Mouse (Mus musculus): ENCODE measurements at regions not wholly inside any gene's neighbourhood (a gene's known extent, or its start where the extent isn't known, plus 50 kb on each side); places are given as distances from the start of the nearest gene placed in this dataset.

- no peak overlapping the region for H3K9ac ChIP-seq (replicated peaks)
- no peaks in the 10 kb centered on the region for H3K36me3 ChIP-seq (replicated peaks; ENCODE audit: insufficient read depth, low read length)
- H3K4me1 ChIP-seq (ENCODE audit: insufficient read depth), result no peaks in the 10 kb centered on the region
- no peak overlapping the region for H3K4me3 ChIP-seq (ENCODE audit: low read depth, low read length)
- DNase-seq, result no peak
- H3K27me3 ChIP-seq (ENCODE audit: insufficient read depth, low read length), result no peaks in the 10 kb centered on the region
- ATAC-seq, result no peak
- 69% methylated on average over 5 of the region's 5 CpGs for WGBS (ENCODE audit: insufficient replicate concordance)
- TF ChIP-seq EP300 (IDR thresholded peaks at IDR 0.05; ENCODE audit: low read depth), result no peak
- TF ChIP-seq CTCF (IDR thresholded peaks at IDR 0.05; ENCODE audit: low read depth), result no peak
- H3K27ac ChIP-seq (ENCODE audit: low read depth), result no peak overlapping the region
- H3K4me2 ChIP-seq (ENCODE audit: low read depth, low read length), result no peak overlapping the region
- no peaks in the 10 kb centered on the region for H3K9me3 ChIP-seq (ENCODE audit: low read length)
Measured at GRCm38 (mm10) chr14:89844888-89845287, 1373.7 kb upstream of the Pcdh20 start.

- no peak for DNase-seq
Measured at GRCm38 (mm10) chr14:89826731-89827130, 1355.5 kb upstream of the Pcdh20 start.

GRCm38 (mm10) chr14:89826001-89826400, 1354.8 kb upstream of the Pcdh20 start:
- H3K27ac ChIP-seq (ENCODE audit: low read depth), result no peak overlapping the region
- TF ChIP-seq EP300 (IDR thresholded peaks at IDR 0.05; ENCODE audit: low read depth) (no peak), CTCF (IDR thresholded peaks at IDR 0.05; ENCODE audit: low read depth) (no peak)
- no peak overlapping the region for H3K4me2 ChIP-seq (ENCODE audit: low read depth, low read length)
- ATAC-seq (no peak), DNase-seq (no peak)
- H3K9me3 ChIP-seq (ENCODE audit: low read length), result no peaks in the 10 kb centered on the region
- H3K36me3 ChIP-seq (replicated peaks; ENCODE audit: insufficient read depth, low read length), result no peaks in the 10 kb centered on the region
- 83% methylated on average over 7 of the region's 7 CpGs for WGBS (ENCODE audit: insufficient replicate concordance)
- no peaks in the 10 kb centered on the region for H3K27me3 ChIP-seq (ENCODE audit: insufficient read depth, low read length)
- no peak overlapping the region for H3K9ac ChIP-seq (replicated peaks)
- no peak overlapping the region for H3K4me3 ChIP-seq (ENCODE audit: low read depth, low read length)
- H3K4me1 ChIP-seq (ENCODE audit: insufficient read depth), result no peaks in the 10 kb centered on the region

More at GRCm38 (mm10) chr14:89826731-89827130, 1355.5 kb upstream of the Pcdh20 start:
- H3K4me1 ChIP-seq (ENCODE audit: insufficient read depth), result no peaks in the 10 kb centered on the region
- H3K9me3 ChIP-seq (ENCODE audit: low read length), result no peaks in the 10 kb centered on the region
- no peaks in the 10 kb centered on the region for H3K36me3 ChIP-seq (replicated peaks; ENCODE audit: insufficient read depth, low read length)
- no peak overlapping the region for H3K4me3 ChIP-seq (ENCODE audit: low read depth, low read length)
- no peak for ATAC-seq
- no peak overlapping the region for H3K27ac ChIP-seq (ENCODE audit: low read depth)
- TF ChIP-seq EP300 (IDR thresholded peaks at IDR 0.05; ENCODE audit: low read depth), result no peak
- no peak for TF ChIP-seq CTCF (IDR thresholded peaks at IDR 0.05; ENCODE audit: low read depth)
- H3K27me3 ChIP-seq (ENCODE audit: insufficient read depth, low read length), result no peaks in the 10 kb centered on the region
- H3K4me2 ChIP-seq (ENCODE audit: low read depth, low read length), result peak overlapping the region; percentile 1; the same call in 1 of the 2 replicates
- WGBS (ENCODE audit: insufficient replicate concordance), result 51% methylated on average over 1 of the region's 1 CpGs
- no peak overlapping the region for H3K9ac ChIP-seq (replicated peaks)

GRCm38 (mm10) chr14:89823436-89823835, 1352.2 kb upstream of the Pcdh20 start:
- Histone ChIP-seq H3K36me3 (replicated peaks; ENCODE audit: insufficient read depth, low read length) (no peaks in the 10 kb centered on the region), H3K4me3 (ENCODE audit: low read depth, low read length) (no peak overlapping the region), H3K9ac (replicated peaks) (no peak overlapping the region), H3K4me2 (ENCODE audit: low read depth, low read length) (no peak overlapping the region), H3K9me3 (ENCODE audit: low read length) (no peaks in the 10 kb centered on the region), H3K4me1 (ENCODE audit: insufficient read depth) (no peaks in the 10 kb centered on the region), H3K27ac (ENCODE audit: low read depth) (no peak overlapping the region), H3K27me3 (ENCODE audit: insufficient read depth, low read length) (no peaks in the 10 kb centered on the region)
- 77% methylated on average over 4 of the region's 4 CpGs for WGBS (ENCODE audit: insufficient replicate concordance)
- ATAC-seq, result no peak
- no peak for DNase-seq
- TF ChIP-seq EP300 (IDR thresholded peaks at IDR 0.05; ENCODE audit: low read depth) (no peak), CTCF (IDR thresholded peaks at IDR 0.05; ENCODE audit: low read depth) (no peak)

DNA sequence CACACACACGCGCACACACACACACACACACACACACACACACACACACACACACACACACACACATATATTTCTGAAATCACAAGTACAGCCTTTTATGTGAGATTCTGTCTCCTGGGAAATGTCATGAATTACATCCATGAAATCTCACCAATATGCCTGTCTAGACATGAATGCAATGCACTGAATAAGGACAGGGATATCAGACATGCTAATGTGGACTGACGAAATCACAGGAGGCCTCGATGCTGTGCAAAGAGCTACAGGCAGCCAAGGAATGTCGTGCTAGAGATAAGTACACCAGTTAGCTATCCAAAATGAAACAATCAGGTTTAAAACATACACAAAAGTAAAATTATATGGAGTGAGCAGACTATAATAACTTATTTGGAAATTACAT, 1351.0 kb upstream of the Pcdh20 start:
- 75% methylated on average over 5 of the region's 5 CpGs for WGBS (ENCODE audit: insufficient replicate concordance)
- Histone ChIP-seq H3K27ac (ENCODE audit: low read depth) (no peak overlapping the region), H3K27me3 (ENCODE audit: insufficient read depth, low read length) (no peaks in the 10 kb centered on the region), H3K9me3 (ENCODE audit: low read length) (no peaks in the 10 kb centered on the region), H3K4me3 (ENCODE audit: low read depth, low read length) (no peak overlapping the region), H3K4me2 (ENCODE audit: low read depth, low read length) (no peak overlapping the region), H3K9ac (replicated peaks) (no peak overlapping the region), H3K36me3 (replicated peaks; ENCODE audit: insufficient read depth, low read length) (no peaks in the 10 kb centered on the region), H3K4me1 (ENCODE audit: insufficient read depth) (no peaks in the 10 kb centered on the region)
- ATAC-seq (no peak), DNase-seq (no peak)
- TF ChIP-seq CTCF (IDR thresholded peaks at IDR 0.05; ENCODE audit: low read depth) (no peak), EP300 (IDR thresholded peaks at IDR 0.05; ENCODE audit: low read depth) (no peak)

GRCm38 (mm10) chr14:89806825-89807224, 1335.6 kb upstream of the Pcdh20 start:
- ATAC-seq, result no peak
- H3K9ac ChIP-seq (replicated peaks), result no peak overlapping the region
- no peak overlapping the region for H3K27ac ChIP-seq (ENCODE audit: low read depth)
- no peaks in the 10 kb centered on the region for H3K4me1 ChIP-seq (ENCODE audit: insufficient read depth)
- WGBS (ENCODE audit: insufficient replicate concordance), result 61% methylated on average over 1 of the region's 1 CpGs
- no peaks in the 10 kb centered on the region for H3K9me3 ChIP-seq (ENCODE audit: low read length)
- H3K4me3 ChIP-seq (ENCODE audit: low read depth, low read length), result no peak overlapping the region
- no peaks in the 10 kb centered on the region for H3K27me3 ChIP-seq (ENCODE audit: insufficient read depth, low read length)
- H3K36me3 ChIP-seq (replicated peaks; ENCODE audit: insufficient read depth, low read length), result no peaks in the 10 kb centered on the region
- no peak overlapping the region for H3K4me2 ChIP-seq (ENCODE audit: low read depth, low read length)
- DNase-seq, result no peak
- TF ChIP-seq CTCF (IDR thresholded peaks at IDR 0.05; ENCODE audit: low read depth), result no peak

GRCm38 (mm10) chr14:89804677-89805234, 1333.6 kb upstream of the Pcdh20 start:
- Histone ChIP-seq H3K4me1 (ENCODE audit: insufficient read depth) (no peaks in the 10 kb centered on the region), H3K36me3 (replicated peaks; ENCODE audit: insufficient read depth, low read length) (no peaks in the 10 kb centered on the region), H3K27me3 (ENCODE audit: insufficient read depth, low read length) (no peaks in the 10 kb centered on the region), H3K4me2 (ENCODE audit: low read depth, low read length) (no peak overlapping the region), H3K27ac (ENCODE audit: low read depth) (no peak overlapping the region), H3K4me3 (ENCODE audit: low read depth, low read length) (no peak overlapping the region), H3K9ac (replicated peaks) (no peak overlapping the region), H3K9me3 (ENCODE audit: low read length) (no peaks in the 10 kb centered on the region)
- DNase-seq (no peak), ATAC-seq (no peak)
- WGBS (ENCODE audit: insufficient replicate concordance), result 92% methylated on average over 2 of the region's 2 CpGs
- no peak for TF ChIP-seq CTCF (IDR thresholded peaks at IDR 0.05; ENCODE audit: low read depth)
- no peak for TF ChIP-seq EP300 (IDR thresholded peaks at IDR 0.05; ENCODE audit: low read depth)

Measured in liver, postnatal 0 days (tissue).